Mouse (Mus musculus) myocyte (in vitro differentiated cells): ENCODE results near the gene Mrps34. TPM values are rescaled to one million over a fixed set of nuclear protein-coding genes. Genes with fewer than 3 reads are reported as not detected.

Experiments used
- H3K27me3 ChIP-seq: one replicate; pipeline ENCODE4 v1.6.1; 2011; ENCODE audit not compliant: control insufficient read depth, insufficient read depth, insufficient read length
- H3K36me3 ChIP-seq: one replicate; pipeline ENCODE4 v1.6.1; 2011; ENCODE audit not compliant: control insufficient read depth, insufficient read depth
- H3K4me2 ChIP-seq: one replicate; pipeline ENCODE4 v1.6.1; 2011; ENCODE audit warnings: low read depth, control low read depth
- H3K4me3 ChIP-seq: one replicate; pipeline ENCODE4 v1.5.1; 2011; ENCODE audit warnings: mild to moderate bottlenecking, control low read depth, moderate library complexity
- H3K79me2 ChIP-seq: one replicate; pipeline ENCODE4 v1.6.1; 2011; ENCODE audit not compliant: control insufficient read depth, insufficient read depth
- H3ac ChIP-seq: one replicate; pipeline ENCODE4 v1.6.1; 2011; ENCODE audit not compliant: control insufficient read depth, insufficient read length
- CEBPB ChIP-seq: IDR thresholded peaks from 2 replicates; pipeline ENCODE4 v1.6.1; 2011; ENCODE audit warnings: mild to moderate bottlenecking, moderate library complexity; ENCODE audit not compliant: poor library complexity, insufficient read depth, severe bottlenecking
- E2F4 ChIP-seq: IDR thresholded peaks from one replicate; pipeline ENCODE4 v1.6.1; 2011; ENCODE audit warnings: mild to moderate bottlenecking, control low read depth, moderate library complexity; ENCODE audit not compliant: insufficient read depth
- MAX ChIP-seq: IDR thresholded peaks from one replicate; pipeline ENCODE4 v1.6.1; 2011; ENCODE audit warnings: low read depth, mild to moderate bottlenecking, control low read depth
- MYOD1 ChIP-seq, 3 experiments: IDR thresholded peaks; one replicate each; pipeline ENCODE4 v1.6.1; 2011; ENCODE audit warnings: control low read depth in 2 of 3, low read depth in 2 of 3, mild to moderate bottlenecking in 2 of 3, moderate library complexity in 1 of 3; ENCODE audit not compliant: insufficient read length in 2 of 3, control insufficient read depth in 1 of 3
- MYOG ChIP-seq, 3 experiments: IDR thresholded peaks; one replicate each; pipeline ENCODE4 v1.6.1; 2011; ENCODE audit warnings: control low read depth in 2 of 3, low read depth in 2 of 3, mild to moderate bottlenecking in 2 of 3; ENCODE audit not compliant: insufficient read length in 2 of 3, control insufficient read depth in 1 of 3, insufficient read depth in 1 of 3
- POLR2A ChIP-seq: IDR thresholded peaks from one replicate; pipeline ENCODE4 v1.6.1; 2011; ENCODE audit warnings: low read depth, mild to moderate bottlenecking, control low read depth, moderate library complexity; ENCODE audit not compliant: insufficient read length
- POLR2AphosphoS2 ChIP-seq: IDR thresholded peaks from one replicate; pipeline ENCODE4 v1.6.1; 2011; ENCODE audit warnings: low read depth, control low read depth; ENCODE audit not compliant: insufficient read length
- REST ChIP-seq: IDR thresholded peaks from one replicate; pipeline ENCODE4 v1.6.1; 2011; ENCODE audit warnings: mild to moderate bottlenecking, control low read depth, moderate library complexity; ENCODE audit not compliant: insufficient read depth, insufficient read length
- SRF ChIP-seq: IDR thresholded peaks from one replicate; pipeline ENCODE4 v1.6.1; 2011; ENCODE audit warnings: low read depth; ENCODE audit not compliant: control insufficient read depth, insufficient read length
- TCF12 ChIP-seq: IDR thresholded peaks from one replicate; pipeline ENCODE4 v1.6.1; 2011; ENCODE audit warnings: mild to moderate bottlenecking, control low read depth; ENCODE audit not compliant: poor library complexity, insufficient read depth, severe bottlenecking
- TCF3 ChIP-seq: IDR thresholded peaks from one replicate; pipeline ENCODE4 v1.6.1; 2011; ENCODE audit warnings: low read depth, control low read depth; ENCODE audit not compliant: insufficient read length
- USF1 ChIP-seq: IDR thresholded peaks from one replicate; pipeline ENCODE4 v1.6.1; 2011; ENCODE audit warnings: low read depth, mild to moderate bottlenecking, control low read depth, moderate library complexity
- polyA plus RNA-seq: library from polyadenylated mRNA; unstranded; fragments of >200 nt; fragmentation: generic; extraction: Trizol; gene quantifications from one replicate; pipeline ENCODE4 v1.2.1, GENCODE M21; 2012; ENCODE audit warnings: missing spikeins

The Mrps34 gene
- polyA plus RNA-seq, 1 experiment, result 142 TPM

DNA sequence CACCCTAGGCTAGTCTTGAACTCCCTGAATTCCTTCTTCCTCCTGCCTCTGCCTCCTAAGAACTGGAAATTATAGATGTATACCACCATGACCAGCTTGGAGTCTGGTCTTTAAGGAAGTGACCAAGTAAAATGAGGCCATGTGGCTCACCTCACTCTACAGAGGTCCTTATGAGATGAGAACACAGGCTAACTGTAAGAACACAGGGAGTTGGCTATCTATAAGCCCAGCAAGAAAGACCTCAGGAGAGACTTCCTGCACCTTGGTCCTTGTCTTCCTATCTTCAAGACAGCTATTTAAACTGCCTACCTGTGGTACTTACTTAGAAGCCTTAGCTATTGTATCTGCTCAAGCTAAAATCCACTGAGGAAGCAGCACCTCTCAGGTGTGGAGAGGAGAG is 19.1 kb downstream of the Mrps34 start:
- no peak overlapping the region for H3K4me2 ChIP-seq
- no peak for TF ChIP-seq POLR2AphosphoS2
- H3K36me3 ChIP-seq, result peaks cover 73% of the 10 kb centered on the region
- H3K27me3 ChIP-seq, result no peaks in the 10 kb centered on the region
- no peak overlapping the region for H3K4me3 ChIP-seq
- H3ac ChIP-seq, result no peak overlapping the region
- no peaks in the 10 kb centered on the region for H3K79me2 ChIP-seq

DNA sequence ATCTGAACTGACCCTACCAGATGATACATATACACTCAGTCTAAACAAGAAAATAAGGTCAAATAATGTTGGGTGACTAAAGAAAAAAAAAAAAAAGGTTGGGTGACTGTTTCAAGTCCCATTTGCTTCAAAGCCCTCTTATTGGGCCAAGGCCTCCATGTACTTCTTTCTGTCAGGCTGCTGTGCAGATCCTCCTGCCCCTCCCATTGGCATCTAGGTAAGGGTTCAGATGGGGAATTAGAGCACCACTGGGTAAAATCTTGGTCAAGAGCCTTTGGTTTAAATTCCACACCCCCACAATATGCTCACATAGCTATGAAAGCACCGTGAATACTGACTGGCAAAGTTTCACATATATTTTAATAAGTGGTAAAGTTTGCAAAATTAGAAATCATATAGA is 28.3 kb downstream of the Mrps34 start:
- H3K4me2 ChIP-seq, result no peak overlapping the region
- H3ac ChIP-seq, result no peak overlapping the region
- TF ChIP-seq CEBPB (no peak), SRF (no peak), POLR2AphosphoS2 (no peak), TCF3 (no peak), MAX (no peak), E2F4 (no peak), MYOD1 (IDR thresholded peaks at IDR 0.05; ENCODE audit: control insufficient read depth in 1 of 3, insufficient read length in 2 of 3, low read depth in 2 of 3) (no peak), MYOG (IDR thresholded peaks at IDR 0.05; ENCODE audit: control insufficient read depth in 1 of 3, insufficient read depth in 1 of 3, insufficient read length in 2 of 3, low read depth in 2 of 3) (no peak), USF1 (no peak), REST (no peak), POLR2A (no peak), TCF12 (no peak)
- H3K79me2 ChIP-seq, result peaks cover 39% of the 10 kb centered on the region
- no peak overlapping the region for H3K4me3 ChIP-seq
- H3K36me3 ChIP-seq, result peaks cover 79% of the 10 kb centered on the region
- H3K27me3 ChIP-seq, result no peaks in the 10 kb centered on the region

DNA sequence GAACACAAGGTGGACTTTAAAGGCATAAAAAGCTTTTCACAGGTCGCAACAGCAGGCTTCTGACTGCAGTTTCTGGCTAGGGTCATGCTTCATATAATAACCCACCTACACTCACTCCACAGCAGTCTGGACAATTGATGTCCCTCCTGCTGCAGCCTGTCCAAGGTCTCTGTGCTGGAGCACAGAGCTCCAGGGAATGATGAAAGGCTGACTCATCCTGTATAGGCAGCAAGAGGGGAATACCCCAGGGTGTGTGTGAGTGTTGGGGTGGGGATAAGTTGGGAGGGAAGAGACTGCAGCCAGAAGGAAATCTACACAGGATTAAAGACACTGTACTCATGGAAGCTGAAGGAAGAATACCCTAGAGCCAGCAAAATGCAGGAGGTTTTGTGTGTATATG is 34.6 kb downstream of the Mrps34 start:
- H3ac ChIP-seq, result no peak overlapping the region
- peaks cover 26% of the 10 kb centered on the region for H3K36me3 ChIP-seq
- H3K27me3 ChIP-seq, result no peaks in the 10 kb centered on the region
- peaks cover 85% of the 10 kb centered on the region for H3K79me2 ChIP-seq
- no peak overlapping the region for H3K4me3 ChIP-seq
- TF ChIP-seq REST (no peak), MYOG (IDR thresholded peaks at IDR 0.05; ENCODE audit: control insufficient read depth in 1 of 3, insufficient read depth in 1 of 3, insufficient read length in 2 of 3, low read depth in 2 of 3) (no peak), POLR2A (no peak), TCF12 (no peak), MYOD1 (IDR thresholded peaks at IDR 0.05; ENCODE audit: control insufficient read depth in 1 of 3, insufficient read length in 2 of 3, low read depth in 2 of 3) (no peak), USF1 (no peak), CEBPB (no peak)
- peak overlapping the region; percentile 70 for H3K4me2 ChIP-seq

DNA sequence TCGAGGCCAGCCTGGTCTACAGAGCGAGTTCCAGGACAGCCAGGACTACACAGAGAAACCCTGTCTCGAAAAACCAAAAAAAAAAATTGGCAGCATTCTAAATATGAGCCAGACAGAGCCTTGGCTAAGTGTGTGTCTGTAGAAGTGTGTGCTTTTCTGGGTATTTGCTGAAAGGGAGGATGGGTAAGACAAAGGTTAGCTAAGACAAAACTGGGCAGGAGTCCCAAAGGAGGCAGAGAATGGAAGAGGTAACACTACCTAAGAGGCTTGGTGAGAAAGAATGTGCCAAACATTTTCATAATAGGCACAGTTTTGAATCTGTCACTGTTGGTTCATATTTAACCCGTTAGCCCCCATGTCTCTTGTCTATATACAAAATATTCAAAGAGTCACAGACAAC is 37.5 kb downstream of the Mrps34 start:
- Histone ChIP-seq H3K4me3 (no peak overlapping the region), H3ac (no peak overlapping the region), H3K36me3 (peaks cover 4% of the 10 kb centered on the region), H3K27me3 (no peaks in the 10 kb centered on the region), H3K79me2 (peaks cover 83% of the 10 kb centered on the region), H3K4me2 (no peak overlapping the region)
- TF ChIP-seq MAX (no peak), POLR2A (no peak), POLR2AphosphoS2 (no peak), MYOG (IDR thresholded peaks at IDR 0.05; ENCODE audit: control insufficient read depth in 1 of 3, insufficient read depth in 1 of 3, insufficient read length in 2 of 3, low read depth in 2 of 3) (no peak), SRF (no peak), USF1 (no peak), REST (no peak), MYOD1 (IDR thresholded peaks at IDR 0.05; ENCODE audit: control insufficient read depth in 1 of 3, insufficient read length in 2 of 3, low read depth in 2 of 3) (no peak), TCF3 (no peak), CEBPB (no peak), E2F4 (no peak), TCF12 (no peak)

DNA sequence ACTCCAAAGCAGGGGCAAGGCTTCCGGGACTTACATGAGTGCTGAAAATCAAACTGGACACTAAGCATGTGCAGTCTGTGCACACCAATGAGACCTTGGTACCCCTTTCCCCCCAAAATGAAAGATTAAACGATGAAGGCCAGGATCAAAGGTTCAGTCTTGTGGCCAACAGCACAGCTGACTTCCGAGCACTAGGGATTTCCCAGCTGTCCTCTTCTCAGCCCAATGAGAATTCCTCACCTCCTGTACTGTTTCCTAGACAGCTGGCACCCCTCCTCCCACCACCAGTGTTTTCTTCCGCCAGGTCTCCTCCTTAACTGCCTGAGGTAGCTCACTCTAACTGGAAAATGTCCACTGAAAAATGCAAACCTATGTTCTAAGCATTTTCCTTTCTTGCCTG is 38.2 kb downstream of the Mrps34 start:
- no peak for TF ChIP-seq CEBPB
- TF ChIP-seq MYOG (IDR thresholded peaks at IDR 0.05; ENCODE audit: control insufficient read depth in 1 of 3, insufficient read depth in 1 of 3, insufficient read length in 2 of 3, low read depth in 2 of 3), result peak in 2 of 3 experiments; percentile 39 to 75
- peak in 2 of 3 experiments; percentile 44 to 53 for TF ChIP-seq MYOD1 (IDR thresholded peaks at IDR 0.05; ENCODE audit: control insufficient read depth in 1 of 3, insufficient read length in 2 of 3, low read depth in 2 of 3)
- no peaks in the 10 kb centered on the region for H3K36me3 ChIP-seq
- no peaks in the 10 kb centered on the region for H3K27me3 ChIP-seq
- H3ac ChIP-seq, result no peak overlapping the region
- peaks cover 76% of the 10 kb centered on the region for H3K79me2 ChIP-seq
- H3K4me3 ChIP-seq, result no peak overlapping the region
- H3K4me2 ChIP-seq, result peak overlapping the region; percentile 93
